Mouse (Mus musculus) embryonic facial prominence, embryonic 15.5 days (tissue): ENCODE results near the gene Dzip3. TPM values are rescaled to one million over a fixed set of nuclear protein-coding genes. Genes with fewer than 3 reads are reported as not detected.

Source experiments
- ATAC-seq: fragments of 200-750 bp; cut with Nextera tagmentation; 2 replicates; pipeline ENCODE4 v1.8.0; 2017; ENCODE audit warnings: low read depth, moderate TSS enrichment; ENCODE audit not compliant: insufficient number of reproducible peaks, low FRiP score, low TSS enrichment
- H3K27ac ChIP-seq: fragments of 300-500 bp; sonication (generic); replicated peaks from 2 replicates; pipeline ENCODE4 v1.5.1; 2015; ENCODE audit warnings: mild to moderate bottlenecking, inconsistent platforms
- H3K27me3 ChIP-seq: fragments of 300-500 bp; sonication (generic); 2 replicates; pipeline ENCODE4 v1.6.1; 2015; ENCODE audit warnings: inconsistent platforms
- H3K36me3 ChIP-seq: fragments of 300-500 bp; sonication (generic); 2 replicates; pipeline ENCODE4 v1.6.1; 2015; ENCODE audit warnings: mild to moderate bottlenecking, inconsistent platforms
- H3K4me1 ChIP-seq: fragments of 300-500 bp; sonication (generic); 2 replicates; pipeline ENCODE4 v1.6.1; 2015; ENCODE audit warnings: inconsistent platforms
- H3K4me2 ChIP-seq: fragments of 300-500 bp; sonication (generic); replicated peaks from 2 replicates; pipeline ENCODE4 v1.6.1; 2015; ENCODE audit warnings: mild to moderate bottlenecking, inconsistent platforms
- H3K4me3 ChIP-seq: fragments of 300-500 bp; sonication (generic); replicated peaks from 2 replicates; pipeline ENCODE4 v1.5.1; 2015; ENCODE audit warnings: mild to moderate bottlenecking, inconsistent platforms
- H3K9ac ChIP-seq: fragments of 300-500 bp; sonication (generic); 2 replicates; pipeline ENCODE4 v1.6.1; 2015; ENCODE audit warnings: inconsistent platforms
- H3K9me3 ChIP-seq: fragments of 300-500 bp; sonication (generic); replicated peaks from 2 replicates; pipeline ENCODE4 v1.6.1; 2016; ENCODE audit warnings: inconsistent platforms
- WGBS: fragments of 180-500 bp; shearing (Covaris S2); methylation state at CpG from one replicate; pipeline ENCODE4 v1.1.7; 2015; 5-methylcytosine and 5-hydroxymethylcytosine counted together
- polyA plus RNA-seq: library from polyadenylated mRNA; unstranded; fragments of >200 nt; fragmentation: Nextera tagmentation; extraction: Ambion mirVana; gene quantifications from 2 replicates; pipeline ENCODE4 v1.2.1, GENCODE M21; 2015

Gene Dzip3
- polyA plus RNA-seq, result 28.1 and 28.3 TPM in 2 replicates

- H3K36me3 ChIP-seq, result peaks cover under 1% of the 10 kb centered on the region; the same call in 1 of the 2 replicates
- peak within 1 kb of the TSS; percentile 95 for H3K9ac ChIP-seq
- peak within 1 kb of the TSS; percentile 59 for H3K4me2 ChIP-seq
- peak; percentile 99 for ATAC-seq
- under 1% methylated on average over 73 of the region's 74 CpGs for WGBS
- H3K27ac ChIP-seq, result peak within 1 kb of the TSS; percentile 94
- no peaks in the 10 kb centered on the region for H3K27me3 ChIP-seq
- peak within 1 kb of the TSS; percentile 91 for H3K4me3 ChIP-seq
- H3K9me3 ChIP-seq, result no peaks in the 10 kb centered on the region
- H3K4me1 ChIP-seq, result peaks cover 8% of the 10 kb centered on the region
Measured at GRCm38 (mm10) chr16:48993559-48994342, at the start of gene Dzip3, which contains the start of gene Cip2a. Gene Dzip3, minus strand, starts transcription at chr16:48994165. Gene Cip2a, plus strand, starts transcription at chr16:48994185.

GRCm38 (mm10) chr16:49040554-49041221 is 46.7 kb upstream of the Dzip3 start:
- H3K9ac ChIP-seq, result no peak overlapping the region
- H3K4me1 ChIP-seq, result no peaks in the 10 kb centered on the region
- no peaks in the 10 kb centered on the region for H3K36me3 ChIP-seq
- H3K4me2 ChIP-seq, result no peak overlapping the region
- no peak for ATAC-seq
- H3K27me3 ChIP-seq, result no peaks in the 10 kb centered on the region
- H3K9me3 ChIP-seq, result no peaks in the 10 kb centered on the region
- no peak overlapping the region for H3K4me3 ChIP-seq
- no peak overlapping the region for H3K27ac ChIP-seq
- 76% methylated on average over 3 of the region's 3 CpGs for WGBS

DNA sequence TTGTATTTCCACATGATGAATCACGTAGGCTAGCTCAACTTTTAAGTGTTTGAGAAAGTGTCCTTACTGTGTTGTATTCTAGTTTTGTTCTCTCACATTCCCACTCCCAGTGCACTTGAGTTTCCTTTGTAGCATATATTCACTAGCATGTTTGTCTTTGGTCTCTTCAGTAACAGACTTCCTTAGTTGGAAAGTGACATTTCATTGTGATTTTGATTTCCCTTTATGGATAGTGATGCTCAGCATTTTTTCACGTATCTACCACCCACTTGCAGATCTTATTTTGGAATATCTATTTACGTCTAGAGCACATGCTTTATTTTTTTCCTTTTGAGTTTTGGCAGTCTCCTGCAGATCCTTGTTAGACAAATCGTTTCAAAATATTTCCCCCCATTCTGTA is 43.8 kb upstream of the Dzip3 start:
- Histone ChIP-seq H3K36me3 (no peaks in the 10 kb centered on the region), H3K9ac (no peak overlapping the region), H3K4me2 (no peak overlapping the region), H3K9me3 (no peaks in the 10 kb centered on the region), H3K27me3 (no peaks in the 10 kb centered on the region), H3K4me3 (no peak overlapping the region), H3K27ac (no peak overlapping the region), H3K4me1 (no peaks in the 10 kb centered on the region)
- WGBS, result 65% methylated on average over 4 of the region's 4 CpGs
- no peak for ATAC-seq

- ATAC-seq, result no peak
- no peaks in the 10 kb centered on the region for H3K9me3 ChIP-seq
- no peaks in the 10 kb centered on the region for H3K4me1 ChIP-seq
- no peak overlapping the region for H3K4me3 ChIP-seq
- H3K9ac ChIP-seq, result no peak overlapping the region
- no peaks in the 10 kb centered on the region for H3K36me3 ChIP-seq
- WGBS, result 72% methylated on average over 4 of the region's 4 CpGs
- no peaks in the 10 kb centered on the region for H3K27me3 ChIP-seq
- H3K27ac ChIP-seq, result no peak overlapping the region
- no peak overlapping the region for H3K4me2 ChIP-seq
Measured at GRCm38 (mm10) chr16:49035852-49036251, 41.9 kb upstream of the Dzip3 start.

DNA sequence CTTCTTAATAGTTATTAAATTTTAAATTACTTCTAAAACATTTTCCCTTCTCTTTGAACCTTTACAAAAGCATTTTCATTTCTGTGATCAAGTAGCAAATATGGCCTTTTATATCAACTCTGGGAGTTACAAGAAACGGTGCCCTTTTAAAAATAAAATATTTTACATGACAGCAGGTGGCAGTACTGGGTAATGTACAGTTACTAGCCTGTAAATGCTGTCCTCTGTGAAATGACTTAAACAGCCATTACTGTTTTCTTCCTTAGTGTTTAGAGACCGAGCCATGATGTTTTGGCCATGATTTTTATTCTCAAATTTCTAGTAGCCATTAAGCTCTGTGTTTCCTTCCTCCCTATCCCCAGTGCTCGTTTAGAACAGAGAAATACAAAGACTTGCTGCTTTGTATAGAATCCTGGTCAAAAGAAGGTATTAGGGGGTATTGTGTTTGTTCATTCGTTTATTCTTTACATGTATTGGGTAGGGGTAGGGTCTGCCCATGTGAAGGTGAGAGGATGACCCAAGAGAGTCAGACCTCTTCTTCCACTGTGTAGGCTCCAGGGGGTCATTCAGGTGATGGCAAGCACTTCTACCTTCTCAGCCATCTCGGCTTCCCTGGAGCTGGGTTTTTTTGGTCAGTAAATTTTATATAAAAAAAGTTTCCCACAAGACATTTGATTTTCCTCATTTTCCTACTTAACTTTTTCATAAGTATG is 22.8 kb upstream of the Dzip3 start:
- 70% methylated on average over 5 of the region's 5 CpGs for WGBS
- Histone ChIP-seq H3K4me3 (no peak overlapping the region), H3K9me3 (no peaks in the 10 kb centered on the region), H3K36me3 (peaks cover 12% of the 10 kb centered on the region), H3K4me1 (no peaks in the 10 kb centered on the region), H3K4me2 (no peak overlapping the region), H3K9ac (no peak overlapping the region), H3K27me3 (no peaks in the 10 kb centered on the region), H3K27ac (no peak overlapping the region)
- ATAC-seq, result no peak

GRCm38 (mm10) chr16:49004151-49004550 is 10.2 kb upstream of the Dzip3 start:
- peaks cover 30% of the 10 kb centered on the region for H3K36me3 ChIP-seq
- no peaks in the 10 kb centered on the region for H3K4me1 ChIP-seq
- no peak overlapping the region for H3K27ac ChIP-seq
- no peak for ATAC-seq
- H3K9me3 ChIP-seq, result no peaks in the 10 kb centered on the region
- H3K27me3 ChIP-seq, result no peaks in the 10 kb centered on the region
- no peak overlapping the region for H3K9ac ChIP-seq
- no peak overlapping the region for H3K4me3 ChIP-seq
- no peak overlapping the region for H3K4me2 ChIP-seq
- WGBS, result 96% methylated on average over 5 of the region's 5 CpGs

DNA sequence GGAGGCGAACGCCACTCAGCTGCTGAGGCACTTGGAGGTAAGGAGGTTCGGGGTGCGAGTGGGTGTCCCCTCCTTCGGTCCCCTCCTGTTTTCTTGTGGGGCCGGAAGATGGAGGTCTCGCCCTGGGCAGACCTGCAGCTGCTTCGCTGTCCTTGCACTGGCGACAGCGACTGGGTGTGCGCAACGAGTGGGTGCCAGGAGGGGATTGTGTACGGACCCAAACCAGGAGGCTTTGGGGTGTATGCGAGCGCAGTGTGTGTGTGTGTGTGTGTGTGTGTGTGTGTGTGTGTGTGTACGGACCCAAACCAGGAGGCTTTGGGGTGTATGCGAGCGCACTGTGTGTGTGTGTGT is 353 bp upstream of the Dzip3 start:
- Histone ChIP-seq H3K36me3 (peaks cover 4% of the 10 kb centered on the region; the same call in 1 of the 2 replicates), H3K4me1 (peaks cover 8% of the 10 kb centered on the region), H3K9me3 (no peaks in the 10 kb centered on the region), H3K4me2 (peak overlapping the region; percentile 59), H3K9ac (peak overlapping the region; percentile 29), H3K27me3 (no peaks in the 10 kb centered on the region), H3K27ac (no peak overlapping the region), H3K4me3 (peak overlapping the region; percentile 91)
- ATAC-seq, result peak; percentile 36
- 0% methylated on average over 18 of the region's 18 CpGs for WGBS

GRCm38 (mm10) chr16:48993231-48993558 is 770 bp downstream of the Dzip3 start:
- H3K9me3 ChIP-seq, result no peaks in the 10 kb centered on the region
- ATAC-seq, result no peak
- H3K4me3 ChIP-seq, result peak overlapping the region; percentile 91
- peak overlapping the region; percentile 49 for H3K4me2 ChIP-seq
- 1% methylated on average over 9 of the region's 9 CpGs for WGBS
- no peaks in the 10 kb centered on the region for H3K36me3 ChIP-seq
- no peaks in the 10 kb centered on the region for H3K27me3 ChIP-seq
- H3K9ac ChIP-seq, result peak overlapping the region; percentile 95
- peak overlapping the region; percentile 94 for H3K27ac ChIP-seq
- peaks cover 8% of the 10 kb centered on the region for H3K4me1 ChIP-seq

DNA sequence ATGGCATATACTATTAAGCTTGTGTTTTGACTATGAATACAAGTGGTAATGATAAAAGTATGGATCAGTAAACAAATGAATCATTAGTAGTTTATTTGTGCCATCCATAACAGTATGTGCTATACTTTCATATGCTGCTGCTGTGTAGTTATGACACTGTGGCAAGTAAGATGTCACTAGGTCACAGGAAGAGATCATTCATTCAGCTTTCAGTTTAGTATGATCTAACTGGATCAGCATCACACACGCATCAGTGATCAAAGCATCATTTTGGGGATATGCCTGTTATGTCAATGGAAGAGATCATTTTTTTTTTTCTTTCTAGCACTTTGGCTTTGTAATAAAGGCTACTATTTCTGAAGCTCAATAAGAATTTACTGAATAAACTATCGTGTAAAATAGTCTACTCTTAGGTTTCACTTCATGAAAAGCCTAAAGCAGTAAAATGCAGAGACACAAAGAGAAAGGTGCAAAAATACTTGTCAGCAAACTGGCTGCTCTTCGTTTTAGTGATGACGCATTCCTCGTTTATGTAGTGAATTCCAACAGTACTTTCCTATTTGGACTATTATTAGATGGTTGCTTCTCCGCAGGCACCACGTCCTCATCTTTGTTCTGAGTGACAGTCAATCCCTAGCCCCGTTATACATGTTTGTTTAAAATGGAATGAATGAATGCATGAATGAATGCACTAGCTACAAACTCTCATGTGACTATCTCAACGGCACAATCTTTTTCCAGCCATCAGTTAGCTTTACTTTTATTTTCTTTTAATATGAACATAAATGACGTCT is 1.3 kb downstream of the Dzip3 start:
- Histone ChIP-seq H3K36me3 (no peaks in the 10 kb centered on the region), H3K4me1 (peaks cover 8% of the 10 kb centered on the region), H3K9me3 (no peaks in the 10 kb centered on the region), H3K4me3 (peak overlapping the region; percentile 91), H3K4me2 (peak overlapping the region; percentile 49), H3K27me3 (no peaks in the 10 kb centered on the region), H3K9ac (no peak overlapping the region), H3K27ac (no peak overlapping the region)
- WGBS, result 28% methylated on average over 10 of the region's 10 CpGs
- ATAC-seq, result no peak

GRCm38 (mm10) chr16:48989700-48990099 is 4.3 kb downstream of the Dzip3 start:
- H3K27me3 ChIP-seq, result no peaks in the 10 kb centered on the region
- no peak overlapping the region for H3K4me2 ChIP-seq
- no peak for ATAC-seq
- H3K36me3 ChIP-seq, result no peaks in the 10 kb centered on the region
- H3K9ac ChIP-seq, result no peak overlapping the region
- H3K4me3 ChIP-seq, result no peak overlapping the region
- H3K9me3 ChIP-seq, result no peaks in the 10 kb centered on the region
- H3K27ac ChIP-seq, result no peak overlapping the region
- H3K4me1 ChIP-seq, result peaks cover 8% of the 10 kb centered on the region
